Mouse (Mus musculus) heart, postnatal 0 days (tissue): ENCODE data around the gene Adamts15. TPM values are rescaled to one million over a fixed set of nuclear protein-coding genes. Genes with fewer than 3 reads are reported as not detected.
A peak's percentile ranks its signal among the peaks of the same experiment; 100 is the strongest.

Experiments used
- ATAC-seq: fragments of 200-750 bp; cut with Nextera tagmentation; 2 replicates; pipeline ENCODE4 v1.8.0; 2017; ENCODE audit warnings: low read depth, moderate number of reproducible peaks, moderate library complexity; ENCODE audit not compliant: insufficient read depth
- DNase-seq: peaks from one replicate; pipeline ENCODE4 v3.0.0-alpha.2; 2016; ENCODE audit warnings: low spot score
- H3K27ac ChIP-seq: fragments of 300-500 bp; sonication (generic); 2 replicates; pipeline ENCODE4 v1.5.1; 2014; ENCODE audit warnings: low read depth, mild to moderate bottlenecking
- H3K27me3 ChIP-seq: fragments of 300-500 bp; sonication (generic); 2 replicates; pipeline ENCODE4 v1.6.1; 2014; ENCODE audit warnings: low read length, mixed read lengths; ENCODE audit not compliant: control insufficient read depth, insufficient read depth
- H3K36me3 ChIP-seq: fragments of 300-500 bp; sonication (generic); replicated peaks from 2 replicates; pipeline ENCODE4 v1.6.1; 2014; ENCODE audit warnings: low read length, mixed read lengths; ENCODE audit not compliant: control insufficient read depth, insufficient read depth
- H3K4me1 ChIP-seq: fragments of 300-500 bp; sonication (generic); 2 replicates; pipeline ENCODE4 v1.6.1; 2014; ENCODE audit warnings: antibody characterized with exemption; ENCODE audit not compliant: control insufficient read depth, insufficient read depth
- H3K4me2 ChIP-seq: fragments of 300-500 bp; sonication (generic); 2 replicates; pipeline ENCODE4 v1.6.1; 2014; ENCODE audit warnings: low read depth, mild to moderate bottlenecking, low read length, moderate library complexity
- H3K4me3 ChIP-seq: fragments of 300-500 bp; sonication (generic); 2 replicates; pipeline ENCODE4 v1.5.1; 2014; ENCODE audit warnings: low read depth, low read length
- H3K9ac ChIP-seq: fragments of 300-500 bp; sonication (generic); replicated peaks from 2 replicates; pipeline ENCODE4 v1.6.1; 2014; ENCODE audit warnings: low read depth, low read length, mixed read lengths
- H3K9me3 ChIP-seq: fragments of 300-500 bp; sonication (generic); replicated peaks from 2 replicates; pipeline ENCODE4 v1.6.1; 2016; ENCODE audit warnings: low read length; ENCODE audit not compliant: control insufficient read depth
- CTCF ChIP-seq: IDR thresholded peaks from 2 replicates; pipeline ENCODE4 v1.5.1; 2016; ENCODE audit warnings: antibody characterized with exemption, control low read depth, low read depth
- EP300 ChIP-seq: IDR thresholded peaks from 2 replicates; pipeline ENCODE4 v1.6.1; 2016; ENCODE audit warnings: antibody characterized with exemption, low read depth
- WGBS: fragments of 180-500 bp; shearing (Covaris S2); extraction: QIAGEN DNeasy Blood & Tissue Kit; methylation state at CpG from one replicate; pipeline ENCODE4 v1.1.7; 2014; 5-methylcytosine and 5-hydroxymethylcytosine counted together
- polyA plus RNA-seq: library from polyadenylated mRNA; unstranded; fragments of >200 nt; fragmentation: Nextera tagmentation; extraction: Ambion mirVana; gene quantifications from 2 replicates; pipeline ENCODE4 v1.2.1, GENCODE M21; 2015
- total RNA-seq: library from RNA; depleted of rRNA; stranded (reverse); fragments of >200 nt; gene quantifications from 2 replicates; pipeline ENCODE4 v1.2.3, GENCODE M21; 2014; ENCODE audit warnings: low replicate concordance

Adamts15 gene
- total and polyA plus RNA-seq, 2 experiments from 2014 or later, result 3.1 to 8.4 TPM

DNA sequence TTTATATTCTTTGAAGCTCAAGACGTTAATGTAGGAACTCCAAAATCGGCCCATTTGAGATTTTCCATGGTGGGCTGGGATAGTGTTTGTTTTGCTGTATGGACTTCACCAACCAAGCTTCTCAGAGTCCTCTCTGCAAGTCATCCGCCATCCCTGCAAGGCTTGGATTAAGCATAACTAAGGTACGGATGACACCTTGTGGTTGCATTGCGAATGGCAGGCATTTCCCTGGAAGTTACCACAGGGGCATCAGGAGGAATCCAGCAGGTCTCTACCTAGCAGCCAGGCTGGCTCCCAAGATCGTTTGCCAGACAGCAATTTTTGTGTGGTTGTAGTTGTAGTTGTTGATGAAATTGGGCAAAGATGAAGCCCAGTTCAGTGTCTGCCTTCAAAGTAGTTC, 18.1 kb upstream of the Adamts15 start:
- WGBS, result 3% methylated on average over 6 of the region's 6 CpGs
- peak; percentile 49; the same call in 1 of the 2 replicates for ATAC-seq

DNA sequence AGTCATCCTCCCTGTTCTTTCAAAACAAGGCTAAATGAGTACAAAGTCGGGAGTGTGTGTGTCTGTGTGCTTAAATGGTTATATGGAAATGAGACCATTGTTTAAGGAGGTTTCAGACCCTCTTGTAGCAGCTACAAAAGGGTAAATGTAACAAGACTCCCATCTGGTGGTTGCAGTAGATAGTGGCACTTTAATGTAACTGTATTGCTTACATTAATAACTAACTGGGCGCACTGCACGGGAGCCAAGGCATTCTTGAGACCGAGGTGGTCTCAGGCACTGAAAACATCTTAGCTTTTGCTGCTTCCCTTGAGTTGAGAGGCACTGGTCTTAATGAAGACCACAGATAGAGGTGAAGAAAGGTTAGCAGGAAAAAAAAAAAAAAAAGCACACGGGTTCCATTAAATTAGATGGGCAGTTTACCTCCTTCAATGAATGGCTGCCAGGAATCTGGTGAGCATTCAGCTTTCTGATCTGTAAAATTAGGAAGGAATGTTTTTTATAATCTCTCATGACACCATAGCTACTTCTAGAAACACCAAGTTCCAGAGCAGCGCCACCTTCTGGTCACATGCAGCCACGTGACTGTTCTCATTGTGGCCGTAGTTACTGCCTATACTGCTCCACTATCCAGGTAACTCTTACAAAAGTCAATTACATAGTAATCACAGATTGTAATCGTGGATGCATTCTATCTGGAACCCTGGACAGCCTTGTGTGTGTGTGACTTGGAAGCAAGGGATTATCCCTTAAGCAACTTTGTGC, 14.6 kb upstream of the Adamts15 start:
- 24% methylated on average over 9 of the region's 9 CpGs for WGBS
- Histone ChIP-seq H3K4me1 (no peaks in the 10 kb centered on the region), H3K9ac (no peak overlapping the region), H3K4me3 (0 out of 2 replicates have a peak overlapping the region, but pooled peaks have one; percentile 9), H3K4me2 (peak overlapping the region; percentile 46; the same call in 1 of the 2 replicates), H3K27me3 (peaks cover 15% of the 10 kb centered on the region), H3K27ac (no peak overlapping the region), H3K36me3 (no peaks in the 10 kb centered on the region), H3K9me3 (no peaks in the 10 kb centered on the region)
- peak; percentile 75 for DNase-seq
- TF ChIP-seq EP300 (no peak), CTCF (peak; percentile 88)
- ATAC-seq, result peak; percentile 73

More for the DNA sequence above, 18.1 kb upstream of the Adamts15 start:
- H3K36me3 ChIP-seq, result no peaks in the 10 kb centered on the region
- H3K4me1 ChIP-seq, result peaks cover 5% of the 10 kb centered on the region
- no peak overlapping the region for H3K4me2 ChIP-seq
- TF ChIP-seq CTCF (peak; percentile 99), EP300 (no peak)
- H3K27me3 ChIP-seq, result peaks cover 31% of the 10 kb centered on the region
- H3K9me3 ChIP-seq, result no peaks in the 10 kb centered on the region
- DNase-seq, result peak; percentile 82
- no peak overlapping the region for H3K27ac ChIP-seq
- no peak overlapping the region for H3K4me3 ChIP-seq
- no peak overlapping the region for H3K9ac ChIP-seq

DNA sequence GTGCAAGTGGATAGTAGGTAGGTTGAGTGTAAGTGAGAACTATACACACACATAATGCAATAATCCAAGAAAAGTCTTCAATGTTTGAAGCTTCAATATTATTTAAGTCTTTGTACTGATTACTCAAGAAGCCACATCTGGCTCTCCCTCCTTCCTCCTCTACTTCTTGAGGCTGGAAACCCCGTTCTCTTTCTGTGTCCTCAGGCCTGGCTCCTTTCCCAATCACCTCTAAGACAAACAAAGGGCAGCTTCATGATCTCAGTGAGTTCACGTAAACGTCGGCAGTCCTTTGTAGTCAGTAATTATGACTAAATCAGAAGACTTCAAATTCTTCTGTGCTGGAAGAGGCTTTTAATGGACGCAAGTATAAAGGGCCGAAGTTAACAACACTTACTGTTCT, 12.6 kb upstream of the Adamts15 start:
- no peaks in the 10 kb centered on the region for H3K4me1 ChIP-seq
- H3K9me3 ChIP-seq, result no peaks in the 10 kb centered on the region
- DNase-seq (no peak), ATAC-seq (no peak)
- no peak overlapping the region for H3K9ac ChIP-seq
- H3K4me2 ChIP-seq, result no peak overlapping the region
- 61% methylated on average over 6 of the region's 6 CpGs for WGBS
- no peak for TF ChIP-seq EP300
- no peak for TF ChIP-seq CTCF
- H3K27me3 ChIP-seq, result no peaks in the 10 kb centered on the region
- no peaks in the 10 kb centered on the region for H3K36me3 ChIP-seq
- H3K4me3 ChIP-seq, result no peak overlapping the region
- H3K27ac ChIP-seq, result no peak overlapping the region

DNA sequence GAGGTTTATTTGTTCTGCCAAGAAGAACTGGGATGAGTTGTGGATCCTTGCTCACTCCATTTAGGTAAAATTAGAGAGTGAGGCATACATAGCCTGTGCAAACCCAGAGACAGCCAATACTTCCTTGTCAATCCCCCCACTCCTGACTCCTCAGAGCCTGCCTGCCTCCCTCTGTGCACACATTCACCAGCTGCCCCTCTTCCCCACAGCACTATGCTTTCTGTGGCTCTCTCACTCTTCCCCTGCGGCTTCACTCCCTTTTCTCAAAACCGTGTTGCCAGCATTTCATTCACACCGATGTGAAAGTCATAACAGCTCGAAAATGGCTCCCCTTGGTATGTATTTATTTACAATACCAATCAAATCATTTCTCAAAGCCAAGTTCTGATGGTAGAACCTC, 10.1 kb upstream of the Adamts15 start:
- TF ChIP-seq EP300, result no peak
- TF ChIP-seq CTCF, result no peak
- 77% methylated on average over 4 of the region's 4 CpGs for WGBS
- H3K36me3 ChIP-seq, result no peaks in the 10 kb centered on the region
- ATAC-seq, result no peak
- no peak overlapping the region for H3K4me3 ChIP-seq
- no peaks in the 10 kb centered on the region for H3K27me3 ChIP-seq
- no peak overlapping the region for H3K9ac ChIP-seq
- no peak overlapping the region for H3K4me2 ChIP-seq
- no peaks in the 10 kb centered on the region for H3K9me3 ChIP-seq
- no peak for DNase-seq
- no peaks in the 10 kb centered on the region for H3K4me1 ChIP-seq
- no peak overlapping the region for H3K27ac ChIP-seq

DNA sequence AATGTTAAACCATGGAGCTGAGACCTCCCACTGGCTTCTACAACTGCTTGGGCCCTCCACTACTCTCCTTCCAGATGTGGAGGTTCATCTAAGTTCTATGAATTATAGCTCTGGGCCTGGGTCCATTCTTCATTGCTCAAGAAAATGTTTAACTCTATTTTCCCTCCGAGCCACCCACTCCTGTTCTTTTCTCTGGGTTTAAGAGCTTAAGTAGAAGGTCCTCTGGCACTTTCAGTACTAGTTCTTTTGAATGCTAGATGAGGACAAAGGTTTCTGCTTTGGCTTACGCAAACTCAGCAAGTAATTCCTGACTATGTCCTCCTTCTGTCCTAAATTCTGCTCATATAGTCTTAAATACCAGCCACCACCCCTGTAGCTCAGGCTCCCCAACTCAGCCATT, 6.5 kb upstream of the Adamts15 start:
- H3K4me3 ChIP-seq, result no peak overlapping the region
- no peak overlapping the region for H3K27ac ChIP-seq
- H3K36me3 ChIP-seq, result no peaks in the 10 kb centered on the region
- TF ChIP-seq EP300 (no peak), CTCF (no peak)
- no peaks in the 10 kb centered on the region for H3K27me3 ChIP-seq
- 82% methylated on average over 2 of the region's 2 CpGs for WGBS
- no peaks in the 10 kb centered on the region for H3K9me3 ChIP-seq
- DNase-seq (no peak), ATAC-seq (no peak)
- no peak overlapping the region for H3K4me2 ChIP-seq
- H3K9ac ChIP-seq, result no peak overlapping the region
- H3K4me1 ChIP-seq, result no peaks in the 10 kb centered on the region
